Mouse (Mus musculus) forebrain, embryonic 11.5 days (tissue): ENCODE measurements around the gene Atp6v1g2. TPM values are rescaled to one million over a fixed set of nuclear protein-coding genes. Genes with fewer than 3 reads are reported as not detected.

Experiments
- ATAC-seq: fragments of 200-750 bp; cut with Nextera tagmentation; replicated peaks from 2 replicates; pipeline ENCODE4 v1.8.0; 2017; ENCODE audit warnings: moderate TSS enrichment; ENCODE audit not compliant: low FRiP score
- DNase-seq: peaks from one replicate; pipeline ENCODE4 v3.0.0-alpha.2; 2017; ENCODE audit warnings: low spot score
- H3K27ac ChIP-seq: fragments of 300-500 bp; sonication (generic); 2 replicates; pipeline ENCODE4 v1.5.1; 2014; ENCODE audit warnings: low read depth, low read length
- H3K27me3 ChIP-seq: fragments of 300-500 bp; sonication (generic); 2 replicates; pipeline ENCODE4 v1.6.1; 2014; ENCODE audit warnings: mild to moderate bottlenecking, low read length, mixed read lengths; ENCODE audit not compliant: control insufficient read depth, insufficient read depth
- H3K36me3 ChIP-seq: fragments of 300-500 bp; sonication (generic); 2 replicates; pipeline ENCODE4 v1.6.1; 2014; ENCODE audit warnings: mild to moderate bottlenecking, low read length, moderate library complexity, mixed read lengths; ENCODE audit not compliant: control insufficient read depth, insufficient read depth
- H3K4me1 ChIP-seq: fragments of 300-500 bp; sonication (generic); replicated peaks from 2 replicates; pipeline ENCODE4 v1.6.1; 2014; ENCODE audit warnings: low read length, mixed read lengths; ENCODE audit not compliant: control insufficient read depth, insufficient read depth
- H3K4me2 ChIP-seq: fragments of 300-500 bp; sonication (generic); 2 replicates; pipeline ENCODE4 v1.6.1; 2014; ENCODE audit warnings: low read depth, mild to moderate bottlenecking, low read length, moderate library complexity, mixed read lengths; ENCODE audit not compliant: severe bottlenecking
- H3K4me3 ChIP-seq: fragments of 300-500 bp; sonication (generic); 2 replicates; pipeline ENCODE4 v1.5.1; 2014; ENCODE audit warnings: low read depth, low read length
- H3K9ac ChIP-seq: fragments of 300-500 bp; sonication (generic); 2 replicates; pipeline ENCODE4 v1.6.1; 2014; ENCODE audit warnings: low read length
- H3K9me3 ChIP-seq: fragments of 300-500 bp; sonication (generic); 2 replicates; pipeline ENCODE4 v1.6.1; 2016; ENCODE audit warnings: low read length, mixed read lengths; ENCODE audit not compliant: control insufficient read depth
- WGBS: fragments of 180-500 bp; shearing (Covaris S2); extraction: QIAGEN DNeasy Blood & Tissue Kit; methylation state at CpG from one replicate; pipeline ENCODE4 v1.1.7; 2014; 5-methylcytosine and 5-hydroxymethylcytosine counted together
- polyA plus RNA-seq: library from polyadenylated mRNA; unstranded; fragments of >200 nt; fragmentation: Nextera tagmentation; extraction: Ambion mirVana; gene quantifications from 2 replicates; pipeline ENCODE4 v1.2.1, GENCODE M21; 2014

Atp6v1g2 gene
- polyA plus RNA-seq, 1 experiment from 2014 or later, result 12.1 TPM

- H3K9me3 ChIP-seq, result no peaks in the 10 kb centered on the region
- DNase-seq, result no peak
- peak overlapping the region; percentile 84 for H3K4me3 ChIP-seq
- no peak for ATAC-seq
- no peaks in the 10 kb centered on the region for H3K27me3 ChIP-seq
- 85% methylated on average over 2 of the region's 2 CpGs for WGBS
- H3K4me1 ChIP-seq, result peaks cover 26% of the 10 kb centered on the region
- peak overlapping the region; percentile 33 for H3K9ac ChIP-seq
- peak overlapping the region; percentile 96 for H3K4me2 ChIP-seq
- peaks cover 51% of the 10 kb centered on the region for H3K36me3 ChIP-seq
- no peak overlapping the region for H3K27ac ChIP-seq
Measured at GRCm38 (mm10) chr17:35244999-35245398, 11.5 kb downstream of the Atp6v1g2 start.

- H3K36me3 ChIP-seq, result peaks cover 59% of the 10 kb centered on the region
- ATAC-seq (no peak), DNase-seq (no peak)
- no peaks in the 10 kb centered on the region for H3K27me3 ChIP-seq
- no peaks in the 10 kb centered on the region for H3K9me3 ChIP-seq
- no peak overlapping the region for H3K9ac ChIP-seq
- WGBS, result 87% methylated on average over 15 of the region's 15 CpGs
- peaks cover 23% of the 10 kb centered on the region for H3K4me1 ChIP-seq
- H3K4me2 ChIP-seq, result no peak overlapping the region
- no peak overlapping the region for H3K4me3 ChIP-seq
- no peak overlapping the region for H3K27ac ChIP-seq
Measured at GRCm38 (mm10) chr17:35245731-35246623, 12.5 kb downstream of the Atp6v1g2 start.

- peaks cover 23% of the 10 kb centered on the region for H3K4me1 ChIP-seq
- ATAC-seq, result no peak
- H3K9me3 ChIP-seq, result no peaks in the 10 kb centered on the region
- H3K36me3 ChIP-seq, result peaks cover 67% of the 10 kb centered on the region
- no peak overlapping the region for H3K27ac ChIP-seq
- no peak overlapping the region for H3K4me3 ChIP-seq
- H3K27me3 ChIP-seq, result no peaks in the 10 kb centered on the region
- WGBS, result 94% methylated on average over 7 of the region's 7 CpGs
- no peak overlapping the region for H3K4me2 ChIP-seq
- no peak for DNase-seq
- no peak overlapping the region for H3K9ac ChIP-seq
Measured at GRCm38 (mm10) chr17:35247144-35247543, 13.7 kb downstream of the Atp6v1g2 start.

GRCm38 (mm10) chr17:35248986-35249385 is 15.5 kb downstream of the Atp6v1g2 start:
- Histone ChIP-seq H3K27ac (no peak overlapping the region), H3K9ac (no peak overlapping the region), H3K9me3 (no peaks in the 10 kb centered on the region), H3K4me1 (peaks cover 15% of the 10 kb centered on the region; the same call in 1 of the 2 replicates), H3K4me2 (no peak overlapping the region), H3K4me3 (no peak overlapping the region), H3K36me3 (peaks cover 73% of the 10 kb centered on the region), H3K27me3 (no peaks in the 10 kb centered on the region)
- no peak for ATAC-seq
- no peak for DNase-seq
- WGBS, result 91% methylated on average over 14 of the region's 14 CpGs

- H3K4me1 ChIP-seq, result peaks cover 9% of the 10 kb centered on the region; the same call in 1 of the 2 replicates
- no peak overlapping the region for H3K4me3 ChIP-seq
- no peaks in the 10 kb centered on the region for H3K9me3 ChIP-seq
- H3K36me3 ChIP-seq, result peaks cover 67% of the 10 kb centered on the region
- no peak overlapping the region for H3K4me2 ChIP-seq
- H3K27ac ChIP-seq, result no peak overlapping the region
- DNase-seq (no peak), ATAC-seq (no peak)
- H3K9ac ChIP-seq, result no peak overlapping the region
- H3K27me3 ChIP-seq, result no peaks in the 10 kb centered on the region
- 89% methylated on average over 19 of the region's 19 CpGs for WGBS
Measured at GRCm38 (mm10) chr17:35249451-35250197, 16.2 kb downstream of the Atp6v1g2 start.

GRCm38 (mm10) chr17:35250348-35251120 is 17.1 kb downstream of the Atp6v1g2 start:
- H3K27ac ChIP-seq, result no peak overlapping the region
- no peak overlapping the region for H3K4me3 ChIP-seq
- H3K9me3 ChIP-seq, result no peaks in the 10 kb centered on the region
- DNase-seq, result no peak
- 87% methylated on average over 3 of the region's 3 CpGs for WGBS
- no peak overlapping the region for H3K4me2 ChIP-seq
- peaks cover under 1% of the 10 kb centered on the region; the same call in 1 of the 2 replicates for H3K4me1 ChIP-seq
- no peak for ATAC-seq
- H3K9ac ChIP-seq, result no peak overlapping the region
- H3K36me3 ChIP-seq, result peaks cover 59% of the 10 kb centered on the region
- no peaks in the 10 kb centered on the region for H3K27me3 ChIP-seq

- Histone ChIP-seq H3K27ac (no peak overlapping the region), H3K4me3 (no peak overlapping the region), H3K4me2 (no peak overlapping the region), H3K4me1 (no peaks in the 10 kb centered on the region), H3K36me3 (peaks cover 58% of the 10 kb centered on the region), H3K27me3 (no peaks in the 10 kb centered on the region), H3K9me3 (no peaks in the 10 kb centered on the region), H3K9ac (no peak overlapping the region)
- no peak for DNase-seq
- 89% methylated on average over 15 of the region's 15 CpGs for WGBS
- no peak for ATAC-seq
Measured at GRCm38 (mm10) chr17:35251162-35251719, 17.8 kb downstream of the Atp6v1g2 start.

- WGBS, result 81% methylated on average over 5 of the region's 5 CpGs
- Histone ChIP-seq H3K36me3 (peaks cover 50% of the 10 kb centered on the region), H3K9ac (no peak overlapping the region), H3K9me3 (no peaks in the 10 kb centered on the region), H3K4me1 (no peaks in the 10 kb centered on the region), H3K27me3 (no peaks in the 10 kb centered on the region), H3K4me2 (no peak overlapping the region), H3K27ac (no peak overlapping the region), H3K4me3 (no peak overlapping the region)
- DNase-seq (no peak), ATAC-seq (no peak)
Measured at GRCm38 (mm10) chr17:35251981-35252380, 18.5 kb downstream of the Atp6v1g2 start.
